Mouse (Mus musculus): ENCODE data around the gene Pcdh8.

GRCm38 (mm10) chr14:79787918-79788317 lies 16.8 kb upstream of the Pcdh8 start:
- TF ChIP-seq CTCF (IDR thresholded peaks at IDR 0.05) (no peak), EP300 (IDR thresholded peaks at IDR 0.05) (no peak)
